Mouse (Mus musculus): ENCODE results near the gene Olfr561. TPM values are rescaled to one million over a fixed set of nuclear protein-coding genes. Genes with fewer than 3 reads are reported as not detected.

The Olfr561 gene
- polyA plus RNA-seq (2011; ENCODE audit: insufficient read depth, insufficient read length, low replicate concordance, missing spikeins), result not detected in 2 replicates

- Histone ChIP-seq H3K27ac (ENCODE audit: control insufficient read depth, insufficient read depth, low read depth, low read length, poor library complexity) (no peak within 1 kb of the TSS), H3K4me3 (replicated peaks; ENCODE audit: control insufficient read depth, low read depth, low read length) (no peak within 1 kb of the TSS), H3K4me1 (ENCODE audit: control insufficient read depth, insufficient read depth, low read length) (no peaks in the 10 kb centered on the region)
- 8% methylated on average over 2 of the region's 2 CpGs for WGBS
- TF ChIP-seq POLR2A (IDR thresholded peaks at IDR 0.05; ENCODE audit: borderline replicate concordance, control insufficient read depth, low read depth, low read length) (no peak), CTCF (IDR thresholded peaks at IDR 0.05; ENCODE audit: control insufficient read depth, insufficient read depth, low read length) (no peak)
Measured at GRCm38 (mm10) chr7:102770921-102771320, at the start of gene Olfr561. Gene Olfr561, plus strand, starts transcription at chr7:102771221.

GRCm38 (mm10) chr7:102727391-102727790 is 43.6 kb upstream of the Olfr561 start, which contains the start of gene Olfr559:
Gene Olfr559, minus strand, starts transcription at chr7:102727491.
- Histone ChIP-seq H3K27ac (ENCODE audit: control insufficient read depth, insufficient read depth, low read depth, low read length, poor library complexity) (no peak within 1 kb of the TSS), H3K4me1 (ENCODE audit: control insufficient read depth, insufficient read depth, low read length) (no peaks in the 10 kb centered on the region), H3K4me3 (replicated peaks; ENCODE audit: control insufficient read depth, low read depth, low read length) (no peak within 1 kb of the TSS)
- TF ChIP-seq CTCF (IDR thresholded peaks at IDR 0.05; ENCODE audit: control insufficient read depth, insufficient read depth, low read length), result no peak
- no peak for TF ChIP-seq POLR2A (IDR thresholded peaks at IDR 0.05; ENCODE audit: borderline replicate concordance, control insufficient read depth, low read depth, low read length)

- Histone ChIP-seq H3K4me1 (ENCODE audit: control insufficient read depth, insufficient read depth, low read length) (no peaks in the 10 kb centered on the region), H3K27ac (ENCODE audit: control insufficient read depth, insufficient read depth, low read depth, low read length, poor library complexity) (no peak overlapping the region), H3K4me3 (replicated peaks; ENCODE audit: control insufficient read depth, low read depth, low read length) (no peak overlapping the region)
- TF ChIP-seq CTCF (IDR thresholded peaks at IDR 0.05; ENCODE audit: control insufficient read depth, insufficient read depth, low read length) (no peak), POLR2A (IDR thresholded peaks at IDR 0.05; ENCODE audit: borderline replicate concordance, control insufficient read depth, low read depth, low read length) (no peak)
- 52% methylated on average over 1 of the region's 1 CpGs for WGBS
Measured at GRCm38 (mm10) chr7:102733793-102734192, 37.2 kb upstream of the Olfr561 start.

- Histone ChIP-seq H3K4me3 (replicated peaks; ENCODE audit: control insufficient read depth, low read depth, low read length) (no peak overlapping the region), H3K4me1 (ENCODE audit: control insufficient read depth, insufficient read depth, low read length) (no peaks in the 10 kb centered on the region), H3K27ac (ENCODE audit: control insufficient read depth, insufficient read depth, low read depth, low read length, poor library complexity) (no peak overlapping the region)
- 56% methylated on average over 2 of the region's 2 CpGs for WGBS
- TF ChIP-seq CTCF (IDR thresholded peaks at IDR 0.05; ENCODE audit: control insufficient read depth, insufficient read depth, low read length) (no peak), POLR2A (IDR thresholded peaks at IDR 0.05; ENCODE audit: borderline replicate concordance, control insufficient read depth, low read depth, low read length) (no peak)
Measured at GRCm38 (mm10) chr7:102737705-102738104, 33.3 kb upstream of the Olfr561 start.

GRCm38 (mm10) chr7:102752086-102752485 is 18.9 kb upstream of the Olfr561 start:
- no peaks in the 10 kb centered on the region for H3K4me1 ChIP-seq (ENCODE audit: control insufficient read depth, insufficient read depth, low read length)
- TF ChIP-seq CTCF (IDR thresholded peaks at IDR 0.05; ENCODE audit: control insufficient read depth, insufficient read depth, low read length) (no peak), POLR2A (IDR thresholded peaks at IDR 0.05; ENCODE audit: borderline replicate concordance, control insufficient read depth, low read depth, low read length) (no peak)
- no peak overlapping the region for H3K4me3 ChIP-seq (replicated peaks; ENCODE audit: control insufficient read depth, low read depth, low read length)
- no peak overlapping the region for H3K27ac ChIP-seq (ENCODE audit: control insufficient read depth, insufficient read depth, low read depth, low read length, poor library complexity)
- 3% methylated on average over 1 of the region's 1 CpGs for WGBS

GRCm38 (mm10) chr7:102759266-102759665 is 11.8 kb upstream of the Olfr561 start, which contains the start of the genes Olfr560 and Olfr78:
Gene Olfr560, minus strand, starts transcription at chr7:102759366.
Gene Olfr78, minus strand, starts transcription at chr7:102759471.
- H3K4me1 ChIP-seq (ENCODE audit: control insufficient read depth, insufficient read depth, low read length), result no peaks in the 10 kb centered on the region
- no peak within 1 kb of the TSS for H3K27ac ChIP-seq (ENCODE audit: control insufficient read depth, insufficient read depth, low read depth, low read length, poor library complexity)
- 83% methylated on average over 4 of the region's 4 CpGs for WGBS
- H3K4me3 ChIP-seq (replicated peaks; ENCODE audit: control insufficient read depth, low read depth, low read length), result no peak within 1 kb of the TSS
- TF ChIP-seq CTCF (IDR thresholded peaks at IDR 0.05; ENCODE audit: control insufficient read depth, insufficient read depth, low read length), result no peak
- no peak for TF ChIP-seq POLR2A (IDR thresholded peaks at IDR 0.05; ENCODE audit: borderline replicate concordance, control insufficient read depth, low read depth, low read length)

- TF ChIP-seq CTCF (IDR thresholded peaks at IDR 0.05; ENCODE audit: control insufficient read depth, insufficient read depth, low read length) (no peak), POLR2A (IDR thresholded peaks at IDR 0.05; ENCODE audit: borderline replicate concordance, control insufficient read depth, low read depth, low read length) (no peak)
- no peak within 1 kb of the TSS for H3K4me3 ChIP-seq (replicated peaks; ENCODE audit: control insufficient read depth, low read depth, low read length)
- H3K4me1 ChIP-seq (ENCODE audit: control insufficient read depth, insufficient read depth, low read length), result no peaks in the 10 kb centered on the region
- no peak within 1 kb of the TSS for H3K27ac ChIP-seq (ENCODE audit: control insufficient read depth, insufficient read depth, low read depth, low read length, poor library complexity)
Measured at GRCm38 (mm10) chr7:102803180-102803579, 32.2 kb downstream of the Olfr561 start, which contains the start of gene Olfr564. Gene Olfr564, plus strand, starts transcription at chr7:102803480.

Other genes starting within 250 kb of the Olfr561 start
- not detected in 2 replicates for gene Olfr547, start 236.5 kb upstream of the Olfr561 start, polyA plus RNA-seq (2011; ENCODE audit: insufficient read depth, insufficient read length, low replicate concordance, missing spikeins)
- gene Olfr548-ps1, start 230.3 kb upstream of the Olfr561 start, polyA plus RNA-seq (2011; ENCODE audit: insufficient read depth, insufficient read length, low replicate concordance, missing spikeins), result not detected in 2 replicates
- gene Olfr549, start 221.4 kb upstream of the Olfr561 start, polyA plus RNA-seq (2011; ENCODE audit: insufficient read depth, insufficient read length, low replicate concordance, missing spikeins), result not detected in 2 replicates
- gene Trim21, start 205.7 kb upstream of the Olfr561 start, polyA plus RNA-seq (2011; ENCODE audit: insufficient read depth, insufficient read length, low replicate concordance, missing spikeins), result 9.0 and 11.8 TPM in 2 replicates
- gene Olfr550, start 199.8 kb upstream of the Olfr561 start, polyA plus RNA-seq (2011; ENCODE audit: insufficient read depth, insufficient read length, low replicate concordance, missing spikeins), result not detected in 2 replicates
- gene Olfr551, start 179.3 kb upstream of the Olfr561 start, polyA plus RNA-seq (2011; ENCODE audit: insufficient read depth, insufficient read length, low replicate concordance, missing spikeins), result not detected in 2 replicates
- not detected in 2 replicates for gene Olfr552, start 173.5 kb upstream of the Olfr561 start, polyA plus RNA-seq (2011; ENCODE audit: insufficient read depth, insufficient read length, low replicate concordance, missing spikeins)
- not detected in 2 replicates for gene Olfr553, start 153.0 kb upstream of the Olfr561 start, polyA plus RNA-seq (2011; ENCODE audit: insufficient read depth, insufficient read length, low replicate concordance, missing spikeins)
- 0.90 TPM in 1 of 2 replicates, not detected in the other for gene Olfr554, start 132.8 kb upstream of the Olfr561 start, polyA plus RNA-seq (2011; ENCODE audit: insufficient read depth, insufficient read length, low replicate concordance, missing spikeins)
- gene Olfr555, start 112.4 kb upstream of the Olfr561 start, polyA plus RNA-seq (2011; ENCODE audit: insufficient read depth, insufficient read length, low replicate concordance, missing spikeins), result not detected in 2 replicates
- not detected in 2 replicates for gene Olfr556, start 106.3 kb upstream of the Olfr561 start, polyA plus RNA-seq (2011; ENCODE audit: insufficient read depth, insufficient read length, low replicate concordance, missing spikeins)
- 2.1 and 3.7 TPM in 2 replicates for gene Trim68, start 83.9 kb upstream of the Olfr561 start, polyA plus RNA-seq (2011; ENCODE audit: insufficient read depth, insufficient read length, low replicate concordance, missing spikeins)
- gene Olfr557, start 75.3 kb upstream of the Olfr561 start, polyA plus RNA-seq (2011; ENCODE audit: insufficient read depth, insufficient read length, low replicate concordance, missing spikeins), result not detected in 2 replicates
- gene Olfr558, start 69.0 kb upstream of the Olfr561 start, polyA plus RNA-seq (2011; ENCODE audit: insufficient read depth, insufficient read length, low replicate concordance, missing spikeins), result not detected in 2 replicates
- gene Olfr33, start 52.2 kb upstream of the Olfr561 start, polyA plus RNA-seq (2011; ENCODE audit: insufficient read depth, insufficient read length, low replicate concordance, missing spikeins), result not detected in 2 replicates
- not detected in 2 replicates for gene Olfr559, start 43.7 kb upstream of the Olfr561 start, polyA plus RNA-seq (2011; ENCODE audit: insufficient read depth, insufficient read length, low replicate concordance, missing spikeins)
- gene Olfr560, start 11.9 kb upstream of the Olfr561 start, polyA plus RNA-seq (2011; ENCODE audit: insufficient read depth, insufficient read length, low replicate concordance, missing spikeins), result not detected in 2 replicates
- gene Olfr78, start 11.8 kb upstream of the Olfr561 start, polyA plus RNA-seq (2011; ENCODE audit: insufficient read depth, insufficient read length, low replicate concordance, missing spikeins), result 0.29 TPM in 1 of 2 replicates, not detected in the other
- not detected in 2 replicates for gene Olfr564, start 32.3 kb downstream of the Olfr561 start, polyA plus RNA-seq (2011; ENCODE audit: insufficient read depth, insufficient read length, low replicate concordance, missing spikeins)
- gene Olfr566, start 87.5 kb downstream of the Olfr561 start, polyA plus RNA-seq (2011; ENCODE audit: insufficient read depth, insufficient read length, low replicate concordance, missing spikeins), result not detected in 2 replicates
- not detected in 2 replicates for gene Olfr568, start 105.9 kb downstream of the Olfr561 start, polyA plus RNA-seq (2011; ENCODE audit: insufficient read depth, insufficient read length, low replicate concordance, missing spikeins)
- gene Olfr569, start 119.7 kb downstream of the Olfr561 start, polyA plus RNA-seq (2011; ENCODE audit: insufficient read depth, insufficient read length, low replicate concordance, missing spikeins), result not detected in 2 replicates
- not detected in 2 replicates for gene Olfr570, start 123.4 kb downstream of the Olfr561 start, polyA plus RNA-seq (2011; ENCODE audit: insufficient read depth, insufficient read length, low replicate concordance, missing spikeins)
- 0.90 and 1.1 TPM in 2 replicates for gene Olfr571, start 146.3 kb downstream of the Olfr561 start, polyA plus RNA-seq (2011; ENCODE audit: insufficient read depth, insufficient read length, low replicate concordance, missing spikeins)
- not detected in 2 replicates for gene Olfr572, start 153.2 kb downstream of the Olfr561 start, polyA plus RNA-seq (2011; ENCODE audit: insufficient read depth, insufficient read length, low replicate concordance, missing spikeins)
- not detected in 2 replicates for gene Olfr573-ps1, start 171.4 kb downstream of the Olfr561 start, polyA plus RNA-seq (2011; ENCODE audit: insufficient read depth, insufficient read length, low replicate concordance, missing spikeins)
- gene Olfr574, start 177.2 kb downstream of the Olfr561 start, polyA plus RNA-seq (2011; ENCODE audit: insufficient read depth, insufficient read length, low replicate concordance, missing spikeins), result not detected in 2 replicates
- not detected in 2 replicates for gene Olfr575, start 187.6 kb downstream of the Olfr561 start, polyA plus RNA-seq (2011; ENCODE audit: insufficient read depth, insufficient read length, low replicate concordance, missing spikeins)
- not detected in 2 replicates for gene Olfr576, start 191.4 kb downstream of the Olfr561 start, polyA plus RNA-seq (2011; ENCODE audit: insufficient read depth, insufficient read length, low replicate concordance, missing spikeins)
- gene Olfr577, start 204.7 kb downstream of the Olfr561 start, polyA plus RNA-seq (2011; ENCODE audit: insufficient read depth, insufficient read length, low replicate concordance, missing spikeins), result not detected in 2 replicates
- gene Olfr578, start 218.1 kb downstream of the Olfr561 start, polyA plus RNA-seq (2011; ENCODE audit: insufficient read depth, insufficient read length, low replicate concordance, missing spikeins), result not detected in 2 replicates

All from bone marrow, adult 2 months (tissue).